Mouse (Mus musculus) heart, embryonic 11.5 days (tissue): ENCODE measurements around the gene Dkk1. TPM values are rescaled to one million over a fixed set of nuclear protein-coding genes. Genes with fewer than 3 reads are reported as not detected.

Experiments used
- ATAC-seq: fragments of 200-750 bp; cut with Nextera tagmentation; replicated peaks from 2 replicates; pipeline ENCODE4 v1.8.0; 2017; ENCODE audit warnings: moderate library complexity; ENCODE audit not compliant: insufficient number of reproducible peaks, low FRiP score, low TSS enrichment
- H3K27ac ChIP-seq: fragments of 300-500 bp; sonication (generic); 2 replicates; pipeline ENCODE4 v1.5.1; 2014; ENCODE audit warnings: mild to moderate bottlenecking, low read depth, low read length
- H3K27me3 ChIP-seq: fragments of 300-500 bp; sonication (generic); 2 replicates; pipeline ENCODE4 v1.6.1; 2014; ENCODE audit warnings: mild to moderate bottlenecking, low read length, mixed read lengths; ENCODE audit not compliant: control insufficient read depth, insufficient read depth
- H3K36me3 ChIP-seq: fragments of 300-500 bp; sonication (generic); 2 replicates; pipeline ENCODE4 v1.6.1; 2014; ENCODE audit warnings: mild to moderate bottlenecking, low read length, moderate library complexity, mixed read lengths; ENCODE audit not compliant: control insufficient read depth, insufficient read depth
- H3K4me1 ChIP-seq: fragments of 300-500 bp; sonication (generic); 2 replicates; pipeline ENCODE4 v1.6.1; 2014; ENCODE audit warnings: low read length; ENCODE audit not compliant: control insufficient read depth, insufficient read depth
- H3K4me2 ChIP-seq: fragments of 300-500 bp; sonication (generic); 2 replicates; pipeline ENCODE4 v1.6.1; 2014; ENCODE audit warnings: mild to moderate bottlenecking, moderate library complexity
- H3K4me3 ChIP-seq: fragments of 300-500 bp; sonication (generic); 2 replicates; pipeline ENCODE4 v1.5.1; 2014; ENCODE audit warnings: low read depth, low read length
- H3K9ac ChIP-seq: fragments of 300-500 bp; sonication (generic); 2 replicates; pipeline ENCODE4 v1.6.1; 2014; ENCODE audit warnings: mild to moderate bottlenecking, low read depth, low read length, moderate library complexity
- H3K9me3 ChIP-seq: fragments of 300-500 bp; sonication (generic); replicated peaks from 2 replicates; pipeline ENCODE4 v1.6.1; 2016; ENCODE audit warnings: low read length; ENCODE audit not compliant: control insufficient read depth
- WGBS: fragments of 180-500 bp; shearing (Covaris S2); extraction: QIAGEN DNeasy Blood & Tissue Kit; methylation state at CpG from one replicate; pipeline ENCODE4 v1.1.7; 2014; ENCODE audit not compliant: insufficient replicate concordance; 5-methylcytosine and 5-hydroxymethylcytosine counted together
- polyA plus RNA-seq: library from polyadenylated mRNA; unstranded; fragments of >200 nt; fragmentation: Nextera tagmentation; extraction: Ambion mirVana; gene quantifications from 2 replicates; pipeline ENCODE4 v1.2.1, GENCODE M21; 2014

Dkk1 gene
- 2.3 and 3.1 TPM in 2 replicates for polyA plus RNA-seq

GRCm38 (mm10) chr19:30549044-30549853 lies at the start of gene Dkk1:
Gene Dkk1 (minus strand): TSS chr19:30549665.
- H3K4me2 ChIP-seq: peak within 1 kb of the TSS; percentile 79

GRCm38 (mm10) chr19:30586366-30586765 lies 36.9 kb upstream of the Dkk1 start:
- ATAC-seq: no peak
- H3K4me1 ChIP-seq: no peaks in the 10 kb centered on the region

More at GRCm38 (mm10) chr19:30549044-30549853, at the start of gene Dkk1:
- 0 out of 2 replicates have a peak within 1 kb of the TSS, but pooled peaks have one; percentile 34 for H3K9ac ChIP-seq
- H3K4me3 ChIP-seq: peak within 1 kb of the TSS; percentile 48
- ATAC-seq: peak; percentile 49; the same call in 1 of the 2 replicates
- under 1% methylated on average over 26 of the region's 26 CpGs for WGBS
- H3K4me1 ChIP-seq: peaks cover 15% of the 10 kb centered on the region
- peaks cover 19% of the 10 kb centered on the region for H3K27me3 ChIP-seq
- no peaks in the 10 kb centered on the region for H3K9me3 ChIP-seq
- H3K36me3 ChIP-seq: no peaks in the 10 kb centered on the region
- H3K27ac ChIP-seq: no peak within 1 kb of the TSS

GRCm38 (mm10) chr19:30564516-30564915 lies 15.1 kb upstream of the Dkk1 start:
- no peaks in the 10 kb centered on the region for H3K4me1 ChIP-seq
- H3K9ac ChIP-seq: no peak overlapping the region
- ATAC-seq: no peak
- H3K27ac ChIP-seq: no peak overlapping the region
- H3K4me2 ChIP-seq: no peak overlapping the region
- H3K9me3 ChIP-seq: no peaks in the 10 kb centered on the region
- H3K27me3 ChIP-seq: no peaks in the 10 kb centered on the region
- 80% methylated on average over 6 of the region's 6 CpGs for WGBS
- H3K4me3 ChIP-seq: no peak overlapping the region
- H3K36me3 ChIP-seq: no peaks in the 10 kb centered on the region

More at GRCm38 (mm10) chr19:30586366-30586765, 36.9 kb upstream of the Dkk1 start:
- no peak overlapping the region for H3K4me3 ChIP-seq
- H3K9ac ChIP-seq: no peak overlapping the region
- no peaks in the 10 kb centered on the region for H3K27me3 ChIP-seq
- H3K4me2 ChIP-seq: no peak overlapping the region
- no peaks in the 10 kb centered on the region for H3K36me3 ChIP-seq
- 79% methylated on average over 3 of the region's 3 CpGs for WGBS
- no peaks in the 10 kb centered on the region for H3K9me3 ChIP-seq
- H3K27ac ChIP-seq: no peak overlapping the region

- WGBS: 52% methylated on average over 3 of the region's 3 CpGs
- no peak overlapping the region for H3K4me2 ChIP-seq
- H3K27ac ChIP-seq: no peak overlapping the region
- no peaks in the 10 kb centered on the region for H3K4me1 ChIP-seq
- H3K9ac ChIP-seq: no peak overlapping the region
- no peaks in the 10 kb centered on the region for H3K36me3 ChIP-seq
- H3K9me3 ChIP-seq: no peaks in the 10 kb centered on the region
- no peaks in the 10 kb centered on the region for H3K27me3 ChIP-seq
- no peak for ATAC-seq
- no peak overlapping the region for H3K4me3 ChIP-seq
Measured at GRCm38 (mm10) chr19:30563876-30564275, 14.4 kb upstream of the Dkk1 start.

- Histone ChIP-seq H3K4me3 (no peak overlapping the region), H3K9ac (no peak overlapping the region), H3K9me3 (no peaks in the 10 kb centered on the region), H3K27me3 (no peaks in the 10 kb centered on the region; the same call in 1 of the 2 replicates), H3K4me1 (no peaks in the 10 kb centered on the region), H3K36me3 (no peaks in the 10 kb centered on the region), H3K4me2 (no peak overlapping the region), H3K27ac (no peak overlapping the region)
- no peak for ATAC-seq
Measured at GRCm38 (mm10) chr19:30558024-30558423, 8.6 kb upstream of the Dkk1 start.

- no peak for ATAC-seq
- WGBS: under 1% methylated on average over 12 of the region's 12 CpGs
- Histone ChIP-seq H3K4me1 (peaks cover 5% of the 10 kb centered on the region; the same call in 1 of the 2 replicates), H3K27me3 (peaks cover 2% of the 10 kb centered on the region; the same call in 1 of the 2 replicates), H3K4me3 (peak overlapping the region; percentile 36), H3K4me2 (peak overlapping the region; percentile 74), H3K27ac (no peak overlapping the region), H3K9me3 (no peaks in the 10 kb centered on the region), H3K36me3 (no peaks in the 10 kb centered on the region), H3K9ac (peak overlapping the region; percentile 56; the same call in 1 of the 2 replicates)
Measured at GRCm38 (mm10) chr19:30554467-30554881, 5.0 kb upstream of the Dkk1 start.

- H3K4me3 ChIP-seq: no peak overlapping the region
- no peak overlapping the region for H3K9ac ChIP-seq
- no peak overlapping the region for H3K4me2 ChIP-seq
- no peak overlapping the region for H3K27ac ChIP-seq
- WGBS: 11% methylated on average over 4 of the region's 4 CpGs
- peaks cover 11% of the 10 kb centered on the region for H3K4me1 ChIP-seq
- no peak for ATAC-seq
- H3K9me3 ChIP-seq: no peaks in the 10 kb centered on the region
- H3K36me3 ChIP-seq: no peaks in the 10 kb centered on the region
- peaks cover 7% of the 10 kb centered on the region for H3K27me3 ChIP-seq
Measured at GRCm38 (mm10) chr19:30553740-30554139, 4.3 kb upstream of the Dkk1 start.

- Histone ChIP-seq H3K4me2 (no peak overlapping the region), H3K9me3 (no peaks in the 10 kb centered on the region), H3K9ac (no peak overlapping the region), H3K27ac (no peak overlapping the region), H3K27me3 (peaks cover 16% of the 10 kb centered on the region), H3K4me1 (peaks cover 15% of the 10 kb centered on the region), H3K36me3 (no peaks in the 10 kb centered on the region), H3K4me3 (no peak overlapping the region)
- 51% methylated on average over 8 of the region's 8 CpGs for WGBS
- no peak for ATAC-seq
Measured at GRCm38 (mm10) chr19:30552260-30552659, 2.8 kb upstream of the Dkk1 start.
